Mouse (Mus musculus) adrenal gland, postnatal 25 days (tissue): Measurements from ENCODE around the gene Nanos2. TPM values are rescaled to one million over a fixed set of nuclear protein-coding genes. Genes with fewer than 3 reads are reported as not detected.
A peak's percentile ranks its signal among the peaks of the same experiment; 100 is the strongest.

Experiments used
- DNase-seq: peaks from one replicate; pipeline ENCODE4 v3.0.0; 2021; ENCODE audit warnings: mixed read lengths
- long read RNA-seq: library from polyadenylated mRNA; stranded (forward); transcript quantifications from one replicate; pipeline ENCODE4 v2.0.0, GENCODE M21; 2021
- total RNA-seq: library from RNA; stranded (reverse); gene quantifications from 2 replicates; pipeline ENCODE4 v1.2.3, GENCODE M21; 2021

Gene Nanos2
- not detected in 2 replicates for total RNA-seq
- long read RNA-seq = 0 reads

GRCm38 (mm10) chr7:18987100-18987499, at the start of gene Nanos2:
TSS of gene Nanos2 (plus strand) at chr7:18987400.
- no peak for DNase-seq

- no peak for DNase-seq
These were observed 44.8 kb upstream of the Nanos2 start for GRCm38 (mm10) chr7:18942376-18942775.

GRCm38 (mm10) chr7:18942815-18943214, 44.4 kb upstream of the Nanos2 start:
- no peak for DNase-seq

- peak; percentile 25 for DNase-seq
These were observed 39.0 kb upstream of the Nanos2 start for GRCm38 (mm10) chr7:18948151-18948550.

GRCm38 (mm10) chr7:18949781-18950522, 37.2 kb upstream of the Nanos2 start:
- DNase-seq = no peak

- DNase-seq = no peak
These were observed 36.5 kb upstream of the Nanos2 start for GRCm38 (mm10) chr7:18950523-18951315.

- DNase-seq = peak; percentile 69
These were observed 35.8 kb upstream of the Nanos2 start for GRCm38 (mm10) chr7:18951397-18951796.

- DNase-seq = peak; percentile 82
These were observed 29.4 kb upstream of the Nanos2 start for GRCm38 (mm10) chr7:18957569-18958383.

GRCm38 (mm10) chr7:18958384-18958766, 28.8 kb upstream of the Nanos2 start:
- DNase-seq = no peak

GRCm38 (mm10) chr7:18959446-18959845, 27.8 kb upstream of the Nanos2 start:
- no peak for DNase-seq

GRCm38 (mm10) chr7:18962171-18962792, 24.9 kb upstream of the Nanos2 start:
- DNase-seq = no peak

- DNase-seq = no peak
These were observed 24.4 kb upstream of the Nanos2 start for GRCm38 (mm10) chr7:18962795-18963194.

- DNase-seq = no peak
These were observed 23.8 kb upstream of the Nanos2 start for GRCm38 (mm10) chr7:18963294-18963843.

- DNase-seq = no peak
These were observed 21.9 kb upstream of the Nanos2 start for GRCm38 (mm10) chr7:18965312-18965711.

- DNase-seq = no peak
These were observed 19.6 kb upstream of the Nanos2 start for GRCm38 (mm10) chr7:18967603-18968002.

- no peak for DNase-seq
These were observed 16.2 kb upstream of the Nanos2 start for GRCm38 (mm10) chr7:18970956-18971355.

- DNase-seq = no peak
These were observed 8.8 kb upstream of the Nanos2 start for GRCm38 (mm10) chr7:18978381-18978780.

GRCm38 (mm10) chr7:18986503-18986902, 697 bp upstream of the Nanos2 start:
- peak; percentile 45 for DNase-seq

GRCm38 (mm10) chr7:18987747-18988146, 547 bp downstream of the Nanos2 start:
- no peak for DNase-seq

GRCm38 (mm10) chr7:18988780-18989179, 1.6 kb downstream of the Nanos2 start:
- DNase-seq = no peak

GRCm38 (mm10) chr7:18989995-18990394, 2.8 kb downstream of the Nanos2 start:
- no peak for DNase-seq
